Mouse (Mus musculus) cerebral cortex, adult 2 months (tissue): ENCODE measurements around the gene Btbd35f10.

Experiments
- WGBS: fragments of 180-500 bp; shearing (Covaris S2); methylation state at CpG from one replicate; pipeline ENCODE4 v1.1.7; 2018; 5-methylcytosine and 5-hydroxymethylcytosine counted together

The Btbd35f10 gene

GRCm38 (mm10) chrX:3752785-3753184 lies at the start of gene Btbd35f10:
Gene Btbd35f10 (minus strand): TSS chrX:3752885.
- no CpG with 5 or more reads among the region's 3 CpGs for WGBS
